Mouse (Mus musculus) ES-Bruce4 (cell line): Measurements from ENCODE around the gene Snx3.

ENCODE experiments used
- CTCF ChIP-seq: IDR thresholded peaks from one replicate; pipeline ENCODE4 v1.8.1; 2011; ENCODE audit warnings: low read depth, low read length
- EP300 ChIP-seq: IDR thresholded peaks from 2 replicates; pipeline ENCODE4 v1.6.1; 2011; ENCODE audit warnings: low read depth, low read length; ENCODE audit not compliant: insufficient read depth
- POLR2A ChIP-seq: IDR thresholded peaks from one replicate; pipeline ENCODE4 v1.8.1; 2011; ENCODE audit warnings: low read length; ENCODE audit not compliant: insufficient read depth

- TF ChIP-seq CTCF, result no peak
- TF ChIP-seq POLR2A, result no peak
- no peak for TF ChIP-seq EP300
Measured at GRCm38 (mm10) chr10:42572971-42573370, 71.1 kb downstream of the Snx3 start.
